Mouse (Mus musculus) heart, adult 8-10 months (tissue): Measurements from ENCODE around the gene Rangrf. TPM values are rescaled to one million over a fixed set of nuclear protein-coding genes. Genes with fewer than 3 reads are reported as not detected.
"Not testable (repeated sequence)": the region's sequence is repeated elsewhere in the genome, so short reads cannot be mapped to it uniquely, and the experiment has no call there.

Source experiments
- DNase-seq: peaks from one replicate; pipeline ENCODE4 v3.0.0; 2022; ENCODE audit warnings: low spot score
- microRNA-seq: library from miRNA; unstranded; fragments of <30 nt; microRNA quantifications from one replicate; pipeline ENCODE4 v1.2.0, GENCODE M21; 2022
- total RNA-seq, 4 experiments: library from RNA; stranded (reverse); gene quantifications; 2 replicates each; pipeline ENCODE4 v1.2.4; 2022

Rangrf gene
- total RNA-seq, 4 experiments from 2014 or later, result 81.3 to 98.3 (median 89.4) TPM

DNA sequence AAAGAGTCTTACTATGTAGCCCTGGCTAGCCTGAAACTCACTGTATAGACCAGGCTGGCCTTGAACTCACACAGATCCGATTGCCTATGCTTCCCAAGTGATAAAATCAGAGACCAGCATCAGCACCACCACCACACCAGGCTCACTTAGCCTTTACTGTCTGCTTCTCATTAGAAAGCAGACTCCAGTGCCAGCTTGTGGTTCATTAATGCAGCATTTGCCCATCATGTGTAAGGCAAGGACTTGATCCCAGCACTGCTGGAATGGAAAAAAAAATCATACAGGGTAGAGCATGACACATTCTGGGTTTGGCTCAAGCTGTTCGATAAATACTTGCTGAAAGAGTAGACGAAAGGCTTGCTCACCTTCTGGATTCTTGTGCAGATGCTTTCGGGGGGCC, 29.0 kb downstream of the Rangrf start:
- DNase-seq, result no peak

DNA sequence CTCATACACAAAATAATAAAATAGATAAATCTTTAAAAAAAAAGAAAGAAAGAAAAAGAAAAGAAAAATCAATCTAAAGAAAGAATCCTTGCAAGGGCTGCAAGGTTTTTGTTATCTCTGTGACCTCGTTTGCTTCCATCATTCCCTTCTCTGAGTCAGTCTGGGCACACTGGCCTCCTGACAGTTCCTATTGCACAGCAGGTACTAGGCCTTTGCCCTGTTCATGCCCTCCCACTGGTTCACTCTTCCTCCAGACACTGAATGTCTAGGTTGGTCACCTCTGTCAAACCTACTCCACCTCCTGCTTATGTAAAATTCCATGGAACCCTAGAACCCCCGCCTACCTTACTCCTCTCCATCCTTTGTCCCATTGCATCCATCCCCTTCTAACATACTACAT, 29.7 kb downstream of the Rangrf start:
- DNase-seq, result no peak

DNA sequence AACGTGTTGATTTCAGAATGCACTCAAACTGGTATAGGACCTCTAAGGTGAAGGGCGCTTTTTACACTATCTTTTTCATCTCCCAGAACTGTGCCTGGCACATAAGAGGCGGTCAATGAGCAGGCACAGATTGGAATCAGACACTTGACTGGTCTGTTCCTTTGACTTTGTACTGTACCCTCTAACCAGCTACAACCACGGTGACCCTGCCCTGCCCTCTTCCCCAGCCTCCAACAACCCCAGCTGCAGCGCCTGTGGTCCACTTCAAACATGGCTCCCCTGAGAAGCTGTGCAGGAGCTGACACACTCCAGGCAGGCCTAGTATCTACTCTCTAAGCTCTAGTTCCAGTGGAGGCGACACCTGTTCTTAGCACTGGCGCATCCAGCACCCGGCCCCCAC, 32.3 kb downstream of the Rangrf start:
- DNase-seq, result no peak

DNA sequence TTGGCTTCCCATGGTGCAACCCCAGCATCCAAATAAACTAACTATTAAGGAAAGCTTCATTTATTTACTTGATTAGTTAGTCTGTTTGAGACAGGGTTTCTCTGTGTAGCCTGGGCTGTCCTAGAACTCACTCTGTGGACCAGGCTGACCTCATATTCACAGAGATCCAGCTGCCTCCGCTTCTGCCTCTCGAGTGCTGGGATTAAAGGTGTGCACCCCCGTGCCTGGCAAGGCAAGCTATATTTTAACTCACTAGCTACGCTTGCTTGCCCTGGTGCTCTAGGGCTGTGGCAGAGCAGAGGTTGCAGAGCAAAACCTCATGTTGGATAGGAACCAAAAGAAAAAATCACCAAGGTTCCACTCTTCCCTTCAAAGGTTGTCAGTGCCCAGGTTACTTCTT, 34.5 kb downstream of the Rangrf start:
- no peak for DNase-seq

DNA sequence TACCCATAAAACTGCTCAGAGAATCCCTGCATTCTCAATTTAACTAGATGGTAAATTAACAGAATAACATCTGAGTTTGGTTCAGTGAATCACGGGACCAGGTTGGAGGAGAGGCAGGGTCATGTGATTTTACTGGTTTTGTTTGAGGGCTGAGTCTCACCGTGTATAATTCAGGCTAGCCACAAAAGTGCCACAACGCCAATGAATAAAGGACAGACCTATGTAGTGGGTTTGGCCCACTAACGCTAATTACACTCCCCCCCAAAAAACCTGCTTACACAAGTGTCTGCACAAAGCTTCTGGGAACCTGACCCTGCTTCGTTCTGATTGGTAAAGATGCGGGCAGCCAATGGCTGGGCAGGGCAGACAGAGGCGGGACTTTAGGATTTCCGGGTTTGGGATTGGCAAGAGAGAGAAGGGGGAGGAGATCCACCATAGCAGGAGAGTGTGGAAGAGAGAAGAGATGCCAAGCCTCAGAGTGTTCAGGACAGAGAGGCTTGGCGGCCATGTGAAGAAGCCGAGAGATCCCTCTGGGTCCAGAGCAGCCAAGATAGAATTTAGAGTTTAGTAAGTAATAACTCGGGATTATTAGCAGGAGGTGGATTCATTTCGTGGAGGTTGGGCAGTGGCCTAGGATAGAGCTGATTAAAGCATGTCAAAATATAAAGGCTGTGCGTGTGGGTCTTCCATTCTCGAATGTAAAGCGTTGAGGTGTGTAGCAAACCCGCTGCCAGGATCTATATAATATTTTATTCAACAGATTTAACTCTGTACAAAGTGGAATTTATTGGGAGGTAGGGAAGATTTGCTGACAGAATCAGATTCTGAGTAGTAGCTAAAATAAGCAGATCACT, 35.3 kb downstream of the Rangrf start:
- peak; percentile 93 for DNase-seq

DNA sequence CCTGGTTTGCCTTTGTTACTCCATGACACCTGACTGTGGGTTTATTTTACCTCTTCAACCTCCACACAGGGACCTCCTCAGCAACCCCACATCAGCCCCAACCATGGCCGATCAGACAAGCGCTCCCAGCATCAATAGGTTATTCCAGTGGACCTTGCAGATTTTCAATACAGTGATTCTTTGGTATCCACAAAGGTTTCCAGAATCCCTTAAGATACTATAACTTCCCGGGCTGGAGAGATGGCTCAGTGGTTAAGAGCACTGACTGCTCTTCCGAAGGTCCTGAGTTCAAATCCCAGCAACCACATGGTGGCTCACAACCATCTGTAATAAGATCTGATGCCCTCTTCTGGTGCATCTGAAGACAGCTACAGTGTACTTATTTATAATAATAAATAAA, 38.0 kb downstream of the Rangrf start:
- not testable (repeated sequence) for DNase-seq

DNA sequence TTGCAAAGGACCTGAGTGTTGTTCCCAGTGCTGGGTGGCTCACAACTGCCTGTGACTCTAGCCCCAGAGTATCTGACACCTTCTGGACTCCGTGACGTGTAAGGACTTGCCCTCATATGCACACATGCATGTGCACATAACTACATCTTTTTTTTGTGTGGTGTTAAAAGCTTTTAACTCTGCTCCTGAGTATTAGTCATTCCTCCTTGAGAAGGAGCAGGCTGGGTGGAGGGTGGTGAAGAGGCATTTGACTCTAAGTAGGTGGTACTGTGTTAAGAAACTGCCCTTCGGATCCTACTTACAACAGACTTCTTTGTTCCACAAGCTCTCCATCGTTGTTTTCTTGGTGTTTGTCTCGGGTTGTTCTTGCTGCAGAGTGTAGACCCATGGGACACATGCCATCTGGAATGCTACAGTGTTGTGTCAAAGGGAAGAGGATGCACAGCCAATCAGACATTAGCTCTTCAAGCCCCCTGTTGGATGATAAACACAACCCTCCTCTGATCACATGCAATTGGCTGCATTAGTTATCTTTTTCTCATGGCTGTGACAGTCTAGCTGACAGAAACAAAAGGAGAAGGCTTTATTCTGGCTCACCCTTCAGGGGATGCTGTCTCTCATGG, 41.0 kb downstream of the Rangrf start:
- no peak for DNase-seq

DNA sequence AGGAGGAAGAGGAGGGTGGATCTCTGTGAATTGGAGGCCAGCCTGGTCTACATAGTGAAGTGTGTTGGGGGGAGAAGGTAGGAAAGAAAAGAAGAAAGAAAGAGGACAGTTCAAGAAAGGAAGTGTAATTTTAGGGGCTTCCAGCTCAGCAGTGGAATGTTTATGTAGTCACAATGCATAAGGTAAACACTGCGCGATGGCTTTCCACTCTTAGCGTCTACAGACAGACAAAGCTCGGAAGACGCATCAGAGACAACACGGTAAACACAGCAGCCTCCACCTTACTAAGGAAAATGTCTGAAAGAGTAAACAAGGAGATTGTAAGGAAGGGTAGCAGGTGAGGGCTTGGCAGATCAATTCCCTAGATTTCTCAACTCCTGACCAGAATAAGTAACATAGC, 45.0 kb downstream of the Rangrf start:
- DNase-seq, result no peak

DNA sequence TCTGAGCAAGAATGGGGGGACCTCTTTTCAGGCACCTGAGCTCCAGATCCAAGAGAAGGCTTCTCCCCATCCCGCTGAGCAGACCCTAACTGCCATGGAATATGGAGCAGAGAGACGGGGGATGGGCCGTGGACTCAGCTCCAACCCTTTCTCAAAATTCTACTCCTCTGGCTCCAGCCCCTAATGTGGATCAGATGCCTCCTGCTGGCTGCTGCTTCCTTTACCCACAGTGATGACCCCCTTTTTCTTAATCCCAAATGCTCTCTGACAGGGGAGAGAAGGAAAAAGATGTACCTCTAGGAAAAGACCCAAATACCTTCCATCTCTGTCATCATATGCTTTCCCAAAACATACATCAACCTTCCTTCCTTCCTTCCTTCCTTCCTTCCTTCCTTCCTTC, 48.0 kb downstream of the Rangrf start, which contains the start of gene Odf4:
Gene Odf4 (minus strand): TSS at position 101 of the 400 bp plus-strand sequence.
- DNase-seq, result no peak

DNA sequence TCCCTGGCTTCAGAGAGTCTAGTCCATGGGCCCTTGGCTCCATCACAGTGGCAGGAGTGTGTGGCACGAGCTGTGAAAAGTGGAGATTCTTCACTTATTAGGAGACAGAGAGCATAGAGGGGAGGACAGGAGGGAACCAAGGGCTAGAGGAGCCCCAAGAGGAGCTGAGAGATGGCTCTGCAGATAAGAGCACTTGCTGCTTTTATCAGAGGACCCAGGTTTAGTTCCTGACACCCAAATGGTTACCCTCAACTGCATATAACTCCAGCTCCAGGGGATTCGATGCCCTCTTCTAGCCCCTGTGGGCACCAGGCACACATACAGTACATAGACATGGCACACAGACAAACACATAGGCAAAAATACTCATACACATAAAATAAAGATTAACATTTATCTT, 50.2 kb downstream of the Rangrf start:
- no peak for DNase-seq

DNA sequence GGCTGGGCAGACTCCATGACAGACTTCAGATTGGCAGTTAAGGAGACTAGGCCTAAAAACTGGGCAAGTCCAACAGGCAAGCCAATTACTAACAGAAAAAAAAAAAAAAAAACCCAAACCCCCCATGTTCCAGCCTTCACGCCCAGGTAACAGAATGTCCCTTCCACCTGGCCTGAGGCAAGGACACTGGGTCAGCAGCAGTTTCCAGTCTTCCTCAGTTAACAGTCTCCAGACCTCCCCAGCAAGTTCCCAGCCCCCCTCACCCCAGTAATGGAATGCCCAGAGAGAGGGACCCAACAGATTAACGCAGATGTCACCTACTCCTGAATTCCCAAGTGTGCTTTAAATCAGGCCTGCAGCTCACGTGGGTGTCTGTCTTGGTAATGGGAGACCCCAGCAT, 51.8 kb downstream of the Rangrf start:
- DNase-seq, result no peak

Small RNA genes lying within 50 kb of the gene (microRNA-seq; reads per million reads assigned to microRNA genes)
- not detected for gene Mir3062

Other genes starting within 250 kb of the Rangrf start
- gene Ndel1, start 103.3 kb downstream of the Rangrf start, total RNA-seq, result 10 to 100 TPM; 53.9 to 67.7 (median 65.2) TPM
- gene Rnf222, start 86.6 kb downstream of the Rangrf start, total RNA-seq, result under 1 TPM in 3 of 4 experiments, not detected in 1; 0.11 to 0.28 (median 0.17) TPM
- 100 to 1,000 TPM; 676 to 808 (median 721) TPM for gene Rpl26, start 73.6 kb downstream of the Rangrf start, total RNA-seq
- under 1 TPM in 1 of 4 experiments, not detected in 3; 0.44 TPM for gene Odf4, start 48.1 kb downstream of the Rangrf start, total RNA-seq
- 10 to 100 TPM; 26.6 to 30.9 (median 30.1) TPM for gene Arhgef15, start 17.7 kb downstream of the Rangrf start, total RNA-seq
- 1 to 10 TPM; 3.4 to 8.3 (median 6.3) TPM for gene Slc25a35, start 7.1 kb downstream of the Rangrf start, total RNA-seq
- 1 to 10 TPM; 4.5 to 8.2 (median 5.3) TPM for gene Pfas, start 33.3 kb upstream of the Rangrf start, total RNA-seq
- 10 to 100 TPM; 13.0 to 19.5 (median 14.9) TPM for gene Ctc1, start 40.7 kb upstream of the Rangrf start, total RNA-seq
- gene Aurkb, start 70.5 kb upstream of the Rangrf start, total RNA-seq, result under 1 TPM in 2 of 4 experiments, not detected in 2; 0.33 to 0.75 TPM
- 10 to 100 TPM; 16.1 to 18.7 (median 17.1) TPM for gene Borcs6, start 84.5 kb upstream of the Rangrf start, total RNA-seq
- 1 to 10 TPM; 6.3 to 8.4 (median 7.5) TPM for gene Tmem107, start 95.6 kb upstream of the Rangrf start, total RNA-seq
- gene Vamp2, start 113.3 kb upstream of the Rangrf start, total RNA-seq, result 10 to 100 TPM; 57.1 to 72.2 (median 68.6) TPM
- gene Per1, start 120.0 kb upstream of the Rangrf start, total RNA-seq, result 10 to 100 TPM; 33.3 to 81.2 (median 48.5) TPM
- under 1 TPM in 1 of 4 experiments, not detected in 3; 0.12 TPM for gene Hes7, start 145.2 kb upstream of the Rangrf start, total RNA-seq
- gene 9130213A22Rik, start 147.4 kb upstream of the Rangrf start, total RNA-seq, result under 1 TPM; 0.16 to 0.60 (median 0.38) TPM
- not detected for gene Aloxe3, start 150.7 kb upstream of the Rangrf start, total RNA-seq
- not detected for gene Alox12b, start 181.8 kb upstream of the Rangrf start, total RNA-seq
- 1 to 10 TPM in 3 of 4 experiments, under 1 TPM in 1; 0.89 to 1.8 (median 1.2) TPM for gene Alox8, start 222.7 kb upstream of the Rangrf start, total RNA-seq